Comparison of ENCODE assay signal across 9 mouse cellular contexts in the genomic region with DNA sequence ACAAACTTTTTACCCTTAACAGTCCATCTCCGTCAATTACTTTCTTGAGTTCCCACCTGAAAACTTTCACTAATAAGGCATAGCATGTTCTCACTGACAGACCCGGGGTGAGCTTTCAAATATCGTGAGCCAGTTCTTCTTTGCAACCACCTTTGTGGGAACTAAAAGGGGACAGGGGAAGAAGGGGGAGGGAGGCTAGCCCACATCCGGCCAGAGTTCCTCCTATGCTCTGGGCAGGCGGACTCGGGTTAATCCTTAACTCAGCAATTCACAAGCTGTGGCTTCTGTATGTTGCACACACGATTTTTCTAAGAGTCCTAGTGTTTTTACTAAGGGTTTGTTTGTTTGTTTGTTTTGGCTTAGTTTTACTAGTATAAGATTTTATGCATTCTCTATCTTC. TPM values are rescaled to one million over a fixed set of nuclear protein-coding genes. Genes with fewer than 3 reads are reported as not detected.
DNase-seq lines count a peak whose midpoint lies in the region; ATAC-seq lines count a peak whose summit lies in the region.
"Had no signal": no experiment of that assay in that cellular context is flagged by ENCODE, and none has a peak within 500 bp of the region (broad histone marks: within the 10 kb centered on the region; RNA-seq: fewer than 3 reads in every experiment).

No protein-coding gene starts in this region.

- no peaks in the 10 kb centered on the region for H3K9me3 ChIP-seq in kidney, embryonic 15.5 days (replicated peaks)
- no peaks in the 10 kb centered on the region for H3K9me3 ChIP-seq in megakaryocyte, embryonic 14.5 days
- H3K9me3 ChIP-seq in forebrain, embryonic 12.5 days, result no peaks in the 10 kb centered on the region
- no peaks in the 10 kb centered on the region for H3K9me3 ChIP-seq in hindbrain, embryonic 13.5 days

- 42% methylated on average over 7 of the region's 7 CpGs for WGBS in kidney, embryonic 15.5 days
- WGBS in forebrain, embryonic 12.5 days, result 70% methylated on average over 7 of the region's 7 CpGs
- 53% methylated on average over 7 of the region's 7 CpGs for WGBS in hindbrain, embryonic 13.5 days

- H3K9ac ChIP-seq in kidney, embryonic 15.5 days, result no peak overlapping the region
- H3K9ac ChIP-seq in forebrain, embryonic 12.5 days, result no peak overlapping the region
- no peak overlapping the region for H3K9ac ChIP-seq in hindbrain, embryonic 13.5 days

- no peak overlapping the region for H3K4me3 ChIP-seq in kidney, embryonic 15.5 days (replicated peaks)
- H3K4me3 ChIP-seq in megakaryocyte, embryonic 14.5 days (replicated peaks), result peak overlapping the region; percentile 57
- no peak overlapping the region for H3K4me3 ChIP-seq in forebrain, embryonic 12.5 days (replicated peaks)
- H3K4me3 ChIP-seq in hindbrain, embryonic 13.5 days, result no peak overlapping the region
- H3K4me3 ChIP-seq: myocyte had no signal

- H3K36me3 ChIP-seq in kidney, embryonic 15.5 days, result no peaks in the 10 kb centered on the region
- peaks cover 37% of the 10 kb centered on the region for H3K36me3 ChIP-seq in megakaryocyte, embryonic 14.5 days (replicated peaks; ENCODE audit: low read length)
- no peaks in the 10 kb centered on the region for H3K36me3 ChIP-seq in forebrain, embryonic 12.5 days (replicated peaks)
- no peaks in the 10 kb centered on the region for H3K36me3 ChIP-seq in hindbrain, embryonic 13.5 days

- H3K4me2 ChIP-seq in kidney, embryonic 15.5 days, result no peak overlapping the region
- H3K4me2 ChIP-seq in forebrain, embryonic 12.5 days, result no peak overlapping the region
- no peak overlapping the region for H3K4me2 ChIP-seq in hindbrain, embryonic 13.5 days

- ATAC-seq in kidney, embryonic 15.5 days (replicated peaks; ENCODE audit: low FRiP score), result no peak
- no peak for ATAC-seq in forebrain, embryonic 12.5 days (ENCODE audit: low FRiP score)
- ATAC-seq in hindbrain, embryonic 13.5 days (ENCODE audit: low FRiP score), result no peak

- peak overlapping the region; percentile 68 for H3K27ac ChIP-seq in kidney, embryonic 15.5 days
- no peak overlapping the region for H3K27ac ChIP-seq in forebrain, embryonic 12.5 days
- no peak overlapping the region for H3K27ac ChIP-seq in hindbrain, embryonic 13.5 days

- H3K4me1 ChIP-seq in kidney, embryonic 15.5 days, result peaks cover 26% of the 10 kb centered on the region
- peaks cover 57% of the 10 kb centered on the region for H3K4me1 ChIP-seq in megakaryocyte, embryonic 14.5 days
- H3K4me1 ChIP-seq in forebrain, embryonic 12.5 days, result no peaks in the 10 kb centered on the region
- H3K4me1 ChIP-seq in hindbrain, embryonic 13.5 days (replicated peaks), result peaks cover 6% of the 10 kb centered on the region; the same call in 1 of the 2 replicates

- peak; percentile 67 for DNase-seq in CD4-positive helper T cell, adult 2 months (ENCODE audit: low read depth, low spot score)
- DNase-seq in MEL-GATA-1-ER (ENCODE audit: extremely low read depth, low read depth), result peak; percentile 29
- DNase-seq in urinary bladder, postnatal 25 days (ENCODE audit: low spot score), result no peak

- no peaks in the 10 kb centered on the region for H3K27me3 ChIP-seq in kidney, embryonic 15.5 days
- H3K27me3 ChIP-seq in megakaryocyte, embryonic 14.5 days (replicated peaks), result peaks cover 2% of the 10 kb centered on the region
- H3K27me3 ChIP-seq in forebrain, embryonic 12.5 days, result no peaks in the 10 kb centered on the region
- no peaks in the 10 kb centered on the region for H3K27me3 ChIP-seq in hindbrain, embryonic 13.5 days

RNA-seq across cellular contexts. Expression of a gene that starts 24.9 kb away (rescaled TPM):
- polyA plus RNA-seq in kidney, embryonic 15.5 days (2015; fragmentation: Nextera tagmentation; extraction: Ambion mirVana), result 2.1 and 2.4 TPM in 2 replicates
- 0.48 and 2.1 TPM in 2 replicates for polyA plus RNA-seq in megakaryocyte, embryonic 14.5 days (2012; ENCODE audit: insufficient read depth, low replicate concordance)
- 0.51 and 0.63 TPM in 2 replicates for polyA plus RNA-seq in forebrain, embryonic 12.5 days (2016; fragmentation: Nextera tagmentation; extraction: Ambion mirVana)
- polyA plus RNA-seq in hindbrain, embryonic 13.5 days (2015; fragmentation: Nextera tagmentation; extraction: Ambion mirVana), result 0.75 and 0.99 TPM in 2 replicates

RNA-seq across cellular contexts. Expression of a gene that starts 25.0 kb away (rescaled TPM):
- polyA plus RNA-seq in kidney, embryonic 15.5 days (2015; fragmentation: Nextera tagmentation; extraction: Ambion mirVana), result 4.5 and 4.6 TPM in 2 replicates
- polyA plus RNA-seq in megakaryocyte, embryonic 14.5 days (2012; ENCODE audit: insufficient read depth, low replicate concordance), result 15.1 and 23.5 TPM in 2 replicates
- 1.6 and 1.9 TPM in 2 replicates for polyA plus RNA-seq in forebrain, embryonic 12.5 days (2016; fragmentation: Nextera tagmentation; extraction: Ambion mirVana)
- polyA plus RNA-seq in hindbrain, embryonic 13.5 days (2015; fragmentation: Nextera tagmentation; extraction: Ambion mirVana), result 1.6 and 1.7 TPM in 2 replicates

RNA-seq across cellular contexts. Expression of a gene that starts 50.3 kb away (rescaled TPM):
- polyA plus RNA-seq in kidney, embryonic 15.5 days (2015; fragmentation: Nextera tagmentation; extraction: Ambion mirVana), result 0.18 TPM in 1 of 2 replicates, not detected in the other
- polyA plus RNA-seq in megakaryocyte, embryonic 14.5 days (2012; ENCODE audit: insufficient read depth, low replicate concordance), result 0.19 TPM in 1 of 2 replicates, not detected in the other
- not detected in 2 replicates for polyA plus RNA-seq in forebrain, embryonic 12.5 days (2016; fragmentation: Nextera tagmentation; extraction: Ambion mirVana)
- 0.08 TPM in 1 of 2 replicates, not detected in the other for polyA plus RNA-seq in hindbrain, embryonic 13.5 days (2015; fragmentation: Nextera tagmentation; extraction: Ambion mirVana)
- polyA plus RNA-seq: heart, postnatal 0 days had no signal

RNA-seq across cellular contexts. Expression of a gene that starts 52.9 kb away (rescaled TPM):
- polyA plus RNA-seq in kidney, embryonic 15.5 days (2015; fragmentation: Nextera tagmentation; extraction: Ambion mirVana), result 145 TPM in 2 replicates
- polyA plus RNA-seq in megakaryocyte, embryonic 14.5 days (2012; ENCODE audit: insufficient read depth, low replicate concordance), result 13.3 and 15.7 TPM in 2 replicates
- 108 and 113 TPM in 2 replicates for polyA plus RNA-seq in forebrain, embryonic 12.5 days (2016; fragmentation: Nextera tagmentation; extraction: Ambion mirVana)
- 104 and 108 TPM in 2 replicates for polyA plus RNA-seq in hindbrain, embryonic 13.5 days (2015; fragmentation: Nextera tagmentation; extraction: Ambion mirVana)

RNA-seq across cellular contexts. Expression of a gene that starts 56.0 kb away (rescaled TPM):
- 24.5 and 24.7 TPM in 2 replicates for polyA plus RNA-seq in kidney, embryonic 15.5 days (2015; fragmentation: Nextera tagmentation; extraction: Ambion mirVana)
- polyA plus RNA-seq in megakaryocyte, embryonic 14.5 days (2012; ENCODE audit: insufficient read depth, low replicate concordance), result 1.3 and 2.7 TPM in 2 replicates
- polyA plus RNA-seq in forebrain, embryonic 12.5 days (2016; fragmentation: Nextera tagmentation; extraction: Ambion mirVana), result 20.2 and 23.5 TPM in 2 replicates
- polyA plus RNA-seq in hindbrain, embryonic 13.5 days (2015; fragmentation: Nextera tagmentation; extraction: Ambion mirVana), result 13.6 and 17.0 TPM in 2 replicates
